Mouse (Mus musculus) CH12.LX (cell line): ENCODE data around the gene Glis3. TPM values are rescaled to one million over a fixed set of nuclear protein-coding genes. Genes with fewer than 3 reads are reported as not detected.

ENCODE experiments used
- DNase-seq: peaks from one replicate; pipeline ENCODE4 v3.0.0-alpha.2; 2013; ENCODE audit errors: extremely low read depth
- H3K27ac ChIP-seq: 2 replicates; pipeline ENCODE4 v1.5.1; 2012; ENCODE audit warnings: low read depth, mild to moderate bottlenecking, control low read depth, moderate library complexity; ENCODE audit not compliant: insufficient read depth
- H3K27me3 ChIP-seq: replicated peaks from 2 replicates; pipeline ENCODE3; 2012; ENCODE audit warnings: inconsistent platforms
- H3K36me3 ChIP-seq, 2 experiments: replicated peaks in 1 of 2; 2 replicates each; pipeline versions ENCODE3 to v1.6.1; 2012; ENCODE audit warnings: inconsistent platforms in 1 of 2, low read length in 1 of 2, mild to moderate bottlenecking in 1 of 2, mixed read lengths in 1 of 2, moderate library complexity in 1 of 2; ENCODE audit not compliant: control insufficient read depth in 1 of 2, insufficient read depth in 1 of 2
- H3K4me1 ChIP-seq, 2 experiments: 2 replicates each; pipeline ENCODE4 v1.6.1; 2012; ENCODE audit warnings: inconsistent platforms in 1 of 2, moderate library complexity in 1 of 2; ENCODE audit not compliant: insufficient read depth in 2 of 2, control insufficient read depth in 1 of 2
- H3K4me2 ChIP-seq: 2 replicates; pipeline ENCODE4 v1.6.1; 2012; ENCODE audit warnings: low read depth, mild to moderate bottlenecking, control low read depth; ENCODE audit not compliant: poor library complexity, insufficient read depth, severe bottlenecking
- H3K4me3 ChIP-seq, 3 experiments: fragments of 150-350 bp in 1 of 3; sonication (generic) in 1 of 3; replicated peaks in 1 of 3; 2 replicates each; pipeline versions ENCODE3 to v1.5.1; 2011 to 2012; ENCODE audit warnings: low read depth in 2 of 3, low read length in 2 of 3, mild to moderate bottlenecking in 2 of 3, moderate library complexity in 2 of 3, control low read depth in 1 of 3, improper control_type of control experiment in 1 of 3, inconsistent platforms in 1 of 3, mixed read lengths in 1 of 3; ENCODE audit not compliant: poor library complexity in 1 of 3
- H3K79me2 ChIP-seq: replicated peaks from 2 replicates; pipeline ENCODE4 v1.6.1; 2012; ENCODE audit warnings: mild to moderate bottlenecking, moderate library complexity; ENCODE audit not compliant: control insufficient read depth, poor library complexity, insufficient read depth, severe bottlenecking; ENCODE audit errors: extremely low read depth
- H3K9ac ChIP-seq: 2 replicates; pipeline ENCODE4 v1.6.1; 2012; ENCODE audit warnings: low read depth, mild to moderate bottlenecking, control low read depth, moderate library complexity; ENCODE audit not compliant: insufficient read depth
- H3K9me3 ChIP-seq: replicated peaks from 2 replicates; pipeline ENCODE3; 2012; ENCODE audit warnings: low read length, inconsistent platforms, mixed read lengths
- BHLHE40 ChIP-seq: IDR thresholded peaks from 2 replicates; pipeline ENCODE4 v1.6.1; 2011; ENCODE audit warnings: mild to moderate bottlenecking, low read depth, low read length, improper control_type of control experiment
- EP300 ChIP-seq: IDR thresholded peaks from 2 replicates; pipeline ENCODE4 v1.6.1; 2011; ENCODE audit warnings: low read length, improper control_type of control experiment
- ETS1 ChIP-seq: conservative IDR thresholded peaks from 2 replicates; pipeline ENCODE4 v1.6.1; 2012; ENCODE audit warnings: low read depth, mild to moderate bottlenecking, inconsistent platforms, low read length, improper control_type of control experiment, moderate library complexity
- HCFC1 ChIP-seq: IDR thresholded peaks from 2 replicates; pipeline ENCODE4 v1.6.1; 2012; ENCODE audit warnings: low read depth, mild to moderate bottlenecking, inconsistent platforms, low read length, improper control_type of control experiment
- IRF4 ChIP-seq: IDR thresholded peaks from 2 replicates; pipeline ENCODE4 v1.6.1; 2014; ENCODE audit warnings: low read depth, mild to moderate bottlenecking, inconsistent platforms, low read length, improper control_type of control experiment
- JUN ChIP-seq: IDR thresholded peaks from 2 replicates; pipeline ENCODE4 v1.6.1; 2011; ENCODE audit warnings: low read depth, mild to moderate bottlenecking, low read length, improper control_type of control experiment, moderate library complexity; ENCODE audit not compliant: insufficient read depth
- MAFK ChIP-seq: IDR thresholded peaks from 2 replicates; pipeline ENCODE4 v1.6.1; 2011; ENCODE audit warnings: low read length, improper control_type of control experiment; ENCODE audit not compliant: insufficient replicate concordance
- MAX ChIP-seq: IDR thresholded peaks from 2 replicates; pipeline ENCODE4 v1.6.1; 2011; ENCODE audit warnings: low read length, improper control_type of control experiment
- POLR2A ChIP-seq: IDR thresholded peaks from 2 replicates; pipeline ENCODE4 v1.6.1; 2011; ENCODE audit warnings: low read depth, mild to moderate bottlenecking, improper control_type of control experiment, low read length
- TBP ChIP-seq: conservative IDR thresholded peaks from 2 replicates; pipeline ENCODE4 v1.6.1; 2011; ENCODE audit warnings: low read depth, low read length, improper control_type of control experiment
- UBTF ChIP-seq: IDR thresholded peaks from 2 replicates; pipeline ENCODE4 v1.6.1; 2012; ENCODE audit warnings: low read depth, mild to moderate bottlenecking, inconsistent platforms, low read length, improper control_type of control experiment, moderate library complexity
- USF1 ChIP-seq: IDR thresholded peaks from 2 replicates; pipeline ENCODE4 v1.6.1; 2014; ENCODE audit warnings: low read depth, mild to moderate bottlenecking, inconsistent platforms, low read length, improper control_type of control experiment
- ZC3H11A ChIP-seq: IDR thresholded peaks from 2 replicates; pipeline ENCODE4 v1.6.1; 2012; ENCODE audit warnings: low read depth, mild to moderate bottlenecking, inconsistent platforms, low read length, improper control_type of control experiment
- ZNF384 ChIP-seq: IDR thresholded peaks from 2 replicates; pipeline ENCODE4 v1.6.1; 2012; ENCODE audit warnings: low read depth, low read length, improper control_type of control experiment, inconsistent platforms
- dilution Hi-C: fragments of 300-500 bp; cut with MboI; formaldehyde crosslinking; loops from 2 replicates; pipeline ENCODE4 v1.14.3; 2020; ENCODE audit warnings: low sequenced_read_pairs; ENCODE audit not compliant: extremely low pct_unique_long_range_greater_than_20kb, extremely low pct_ligation_motif_present
- in situ Hi-C: fragments of 300-500 bp; cut with MboI; formaldehyde crosslinking; loops from 3 replicates; pipeline ENCODE4 v1.14.3; 2019; ENCODE audit warnings: low sequenced_read_pairs, low pct_ligation_motif_present, low pct_unique_long_range_greater_than_20kb, mixed read lengths
- polyA plus RNA-seq: library from polyadenylated mRNA; unstranded; fragments of >175 nt; gene quantifications from 2 replicates; pipeline ENCODE4 v1.2.1, GENCODE M21; 2012; ENCODE audit warnings: low read depth; ENCODE audit not compliant: insufficient read length
- total RNA-seq, 2 experiments: library from RNA; depleted of rRNA; stranded (reverse); fragments of 300-350 nt in 1 of 2; fragments of >200 nt in 1 of 2; gene quantifications; 2 replicates each; pipeline ENCODE4 v1.2.3; 2012 to 2014

The Glis3 gene
- total and polyA plus RNA-seq, 3 experiments, result not detected

- dilution Hi-C loops, result no loop called here
- H3K79me2 ChIP-seq, result no peaks in the 10 kb centered on the region
These were observed 255.7 kb downstream of the Glis3 start for GRCm38 (mm10) chr19:28424180-28424579.

GRCm38 (mm10) chr19:28422939-28423338, 256.9 kb downstream of the Glis3 start:
- Histone ChIP-seq H3K4me2 (peak overlapping the region; percentile 61), H3K4me3 (no peak overlapping the region), H3K9ac (no peak overlapping the region), H3K4me1 (peaks cover 0 to 19% of the 10 kb centered on the region in 2 experiments; a peak in 2 of 4 replicates), H3K27me3 (no peaks in the 10 kb centered on the region), H3K27ac (no peak overlapping the region), H3K36me3 (no peaks in the 10 kb centered on the region), H3K9me3 (no peaks in the 10 kb centered on the region), H3K79me2 (no peaks in the 10 kb centered on the region)
- no peak for DNase-seq
- dilution Hi-C loops, result no loop called here
- in situ Hi-C loops, result no loop called here
- TF ChIP-seq BHLHE40 (peak; percentile 60; the same call in 1 of the 2 replicates), MAX (no peak)

More at GRCm38 (mm10) chr19:28424180-28424579, 255.7 kb downstream of the Glis3 start:
- no peaks in the 10 kb centered on the region for H3K27me3 ChIP-seq
- H3K4me2 ChIP-seq, result peak overlapping the region; percentile 4; the same call in 1 of the 2 replicates
- DNase-seq, result peak; percentile 61
- H3K4me1 ChIP-seq, result peaks cover 0 to 19% of the 10 kb centered on the region in 2 experiments; a peak in 2 of 4 replicates
- no peak overlapping the region for H3K27ac ChIP-seq
- H3K36me3 ChIP-seq, result no peaks in the 10 kb centered on the region
- TF ChIP-seq ETS1 (0 out of 2 replicates have a peak, but pooled peaks have one; percentile 10), IRF4 (peak; percentile 61; the same call in 1 of the 2 replicates), UBTF (no peak), EP300 (peak; percentile 72), BHLHE40 (peak; percentile 54; the same call in 1 of the 2 replicates), MAFK (0 out of 2 replicates have a peak, but pooled peaks have one; percentile 12), HCFC1 (no peak), TBP (no peak)
- in situ Hi-C loops, result no loop called here
- no peaks in the 10 kb centered on the region for H3K9me3 ChIP-seq
- H3K4me3 ChIP-seq, result no peak overlapping the region
- no peak overlapping the region for H3K9ac ChIP-seq

- H3K36me3 ChIP-seq, result no peaks in the 10 kb centered on the region
- TF ChIP-seq POLR2A (no peak), JUN (no peak), ZNF384 (no peak), ZC3H11A (no peak), USF1 (no peak)
- H3K4me2 ChIP-seq, result peak overlapping the region; percentile 2; the same call in 1 of the 2 replicates
- no peaks in the 10 kb centered on the region for H3K9me3 ChIP-seq
- H3K27ac ChIP-seq, result no peak overlapping the region
- no peak overlapping the region for H3K9ac ChIP-seq
- no peak overlapping the region for H3K4me3 ChIP-seq
- H3K79me2 ChIP-seq, result no peaks in the 10 kb centered on the region
- in situ Hi-C loops, result no loop called here
- dilution Hi-C loops, result no loop called here
- DNase-seq, result no peak
- H3K27me3 ChIP-seq, result no peaks in the 10 kb centered on the region
- peaks cover 3 to 4% of the 10 kb centered on the region in 2 experiments; a peak in 2 of 4 replicates for H3K4me1 ChIP-seq
These were observed 263.8 kb downstream of the Glis3 start for GRCm38 (mm10) chr19:28416069-28416468.
